Mouse (Mus musculus): ENCODE measurements around the gene Srebf2.

DNA sequence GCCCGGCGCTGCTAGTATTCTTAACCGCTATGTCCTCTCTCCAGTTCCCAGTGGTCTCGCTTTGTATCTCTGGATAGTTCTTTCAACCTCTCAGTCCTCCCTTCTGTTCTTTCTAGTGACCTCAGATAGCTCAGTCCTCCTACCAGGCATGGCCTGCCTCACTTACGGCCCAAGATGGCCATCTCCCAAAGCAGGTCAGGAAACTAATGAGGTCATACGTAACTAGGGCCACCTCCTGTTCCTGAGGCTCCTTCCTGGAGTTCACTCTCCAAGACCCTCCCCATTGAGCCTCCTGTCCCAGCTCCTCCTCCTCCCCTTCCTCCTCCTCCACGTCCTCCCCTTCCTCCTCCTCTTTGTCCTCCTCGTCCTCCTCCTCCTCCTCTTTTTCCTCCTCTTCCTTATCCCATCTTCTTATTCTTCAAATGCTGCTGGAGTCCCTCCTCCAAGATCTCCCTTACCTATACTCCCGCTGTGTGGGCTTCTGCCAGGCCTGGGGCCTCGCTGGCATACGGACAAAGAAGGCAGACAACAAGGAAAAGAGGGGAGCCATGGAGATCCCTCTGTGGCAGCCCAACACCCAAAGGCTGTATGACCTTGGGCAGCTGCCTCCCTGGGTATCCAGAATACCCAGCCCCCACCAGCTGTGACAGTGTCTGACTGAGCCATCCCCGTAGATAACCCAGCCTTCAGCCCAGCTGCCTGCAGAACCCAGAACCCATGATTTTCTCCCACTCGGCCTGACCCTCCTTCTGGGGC, 62.5 kb downstream of the Srebf2 start:
- no peak for TF ChIP-seq POLR2A (IDR thresholded peaks at IDR 0.05; ENCODE audit: borderline replicate concordance, low read depth, low read length)
- no peak for TF ChIP-seq CTCF (IDR thresholded peaks at IDR 0.05; ENCODE audit: low read depth, low read length)

Measured in bone marrow macrophage, adult 2 months (primary cell).